Mouse (Mus musculus) heart, embryonic 12.5 days (tissue): Measurements from ENCODE around the gene Clca3a1. TPM values are rescaled to one million over a fixed set of nuclear protein-coding genes. Genes with fewer than 3 reads are reported as not detected.

Experiments
- polyA plus RNA-seq: library from polyadenylated mRNA; unstranded; fragments of >200 nt; fragmentation: Nextera tagmentation; extraction: Ambion mirVana; gene quantifications from 2 replicates; pipeline ENCODE4 v1.2.1, GENCODE M21; 2016

Clca3a1 gene
- polyA plus RNA-seq, 1 experiment from 2014 or later, result 22.1 TPM

Other genes with a start within 250 kb of the Clca3a1 start
- gene Hs2st1, start 190.8 kb downstream of the Clca3a1 start, polyA plus RNA-seq, result 11.6 and 11.7 TPM in 2 replicates
- 405 and 413 TPM in 2 replicates for gene Selenof, start 190.7 kb downstream of the Clca3a1 start, polyA plus RNA-seq
- gene Sh3glb1, start 40.6 kb downstream of the Clca3a1 start, polyA plus RNA-seq, result 145 and 147 TPM in 2 replicates
- 0.72 and 0.78 TPM in 2 replicates for gene Clca3a2, start 58.5 kb upstream of the Clca3a1 start, polyA plus RNA-seq
- gene Clca3b, start 88.4 kb upstream of the Clca3a1 start, polyA plus RNA-seq, result not detected in 2 replicates
- gene Clca4b, start 171.6 kb upstream of the Clca3a1 start, polyA plus RNA-seq, result not detected in 2 replicates
- gene Clca4a, start 214.1 kb upstream of the Clca3a1 start, polyA plus RNA-seq, result not detected in 2 replicates